Mouse (Mus musculus) forebrain, embryonic 10.5 days (tissue): ENCODE results near the gene Sesn2. TPM values are rescaled to one million over a fixed set of nuclear protein-coding genes. Genes with fewer than 3 reads are reported as not detected.
"Not testable (repeated sequence)": the region's sequence is repeated elsewhere in the genome, so short reads cannot be mapped to it uniquely, and the experiment has no call there.

ENCODE experiments used
- DNase-seq: peaks from one replicate; pipeline ENCODE4 v3.0.0-alpha.2; 2017; ENCODE audit warnings: low spot score; ENCODE audit errors: extremely low spot score
- H3K27ac ChIP-seq: fragments of 300-500 bp; sonication (generic); 2 replicates; pipeline ENCODE4 v1.5.1; 2016; ENCODE audit warnings: mild to moderate bottlenecking
- H3K27me3 ChIP-seq: fragments of 300-500 bp; sonication (generic); 2 replicates; pipeline ENCODE4 v1.6.1; 2016; ENCODE audit warnings: mild to moderate bottlenecking; ENCODE audit not compliant: poor library complexity, severe bottlenecking
- H3K36me3 ChIP-seq: fragments of 300-500 bp; sonication (generic); replicated peaks from 2 replicates; pipeline ENCODE4 v1.6.1; 2016; ENCODE audit warnings: mild to moderate bottlenecking, moderate library complexity
- H3K4me1 ChIP-seq: fragments of 300-500 bp; sonication (generic); 2 replicates; pipeline ENCODE4 v1.6.1; 2016
- H3K4me3 ChIP-seq: fragments of 300-500 bp; sonication (generic); 2 replicates; pipeline ENCODE4 v1.5.1; 2016; ENCODE audit warnings: mild to moderate bottlenecking, moderate library complexity
- H3K9me3 ChIP-seq: fragments of 300-500 bp; sonication (generic); 2 replicates; pipeline ENCODE4 v1.6.1; 2016; ENCODE audit warnings: mild to moderate bottlenecking, moderate library complexity
- WGBS: fragments of 180-500 bp; shearing (Covaris S2); methylation state at CpG from one replicate; pipeline ENCODE4 v1.1.7; 2016; 5-methylcytosine and 5-hydroxymethylcytosine counted together
- polyA plus RNA-seq: library from polyadenylated mRNA; unstranded; fragments of >200 nt; fragmentation: Nextera tagmentation; extraction: Ambion mirVana; gene quantifications from 2 replicates; pipeline ENCODE4 v1.2.1, GENCODE M21; 2016

Gene Sesn2
- polyA plus RNA-seq = 12.0 and 13.5 TPM in 2 replicates

- H3K4me1 ChIP-seq = peaks cover 60% of the 10 kb centered on the region
Measured at GRCm38 (mm10) chr4:132510352-132510798, at the start of gene Sesn2. Gene Sesn2, minus strand, starts transcription at chr4:132510501.

GRCm38 (mm10) chr4:132555550-132555949 is 45.2 kb upstream of the Sesn2 start:
- H3K4me1 ChIP-seq, H3K27me3 ChIP-seq, H3K4me3 ChIP-seq, DNase-seq, H3K9me3 ChIP-seq, H3K27ac ChIP-seq: not testable (repeated sequence)
- 94% methylated on average over 7 of the region's 7 CpGs for WGBS
- H3K36me3 ChIP-seq = peaks cover 47% of the 10 kb centered on the region

More at GRCm38 (mm10) chr4:132510352-132510798, at the start of gene Sesn2:
- under 1% methylated on average over 32 of the region's 32 CpGs for WGBS
- Histone ChIP-seq H3K27me3 (peaks cover 14% of the 10 kb centered on the region; the same call in 1 of the 2 replicates), H3K4me3 (peak within 1 kb of the TSS; percentile 88), H3K27ac (peak within 1 kb of the TSS; percentile 88), H3K9me3 (no peaks in the 10 kb centered on the region), H3K36me3 (no peaks in the 10 kb centered on the region)
- peak; percentile 96 for DNase-seq

GRCm38 (mm10) chr4:132554653-132555052 is 44.4 kb upstream of the Sesn2 start:
- 86% methylated on average over 8 of the region's 8 CpGs for WGBS
- H3K36me3 ChIP-seq = peaks cover 56% of the 10 kb centered on the region

DNA sequence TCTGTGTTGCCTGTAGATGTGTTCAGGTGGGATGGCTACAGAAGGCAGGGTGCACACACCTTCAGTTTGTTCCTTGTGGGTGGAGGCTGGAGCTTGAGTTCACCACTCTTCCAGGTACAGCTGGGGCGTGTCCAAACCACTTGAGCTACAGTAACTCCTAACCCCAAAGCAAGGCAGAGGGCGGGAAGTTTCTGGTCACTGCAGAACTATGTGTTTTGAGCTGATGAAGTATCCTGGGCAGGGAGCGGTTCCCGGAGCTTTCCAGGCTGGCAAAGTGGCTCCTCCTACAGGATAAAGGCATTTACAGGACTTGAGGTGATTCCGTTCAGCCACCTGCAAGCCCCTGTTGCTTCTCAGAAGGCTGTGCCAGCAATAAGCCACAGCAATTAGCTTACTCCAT is 43.9 kb upstream of the Sesn2 start:
- no peak for DNase-seq
- 78% methylated on average over 5 of the region's 5 CpGs for WGBS

More at GRCm38 (mm10) chr4:132554653-132555052, 44.4 kb upstream of the Sesn2 start:
- Histone ChIP-seq H3K4me1 (no peaks in the 10 kb centered on the region), H3K4me3 (no peak overlapping the region), H3K27ac (no peak overlapping the region), H3K9me3 (no peaks in the 10 kb centered on the region), H3K27me3 (no peaks in the 10 kb centered on the region)
- DNase-seq = no peak

GRCm38 (mm10) chr4:132545851-132546250 is 35.5 kb upstream of the Sesn2 start:
- no peak overlapping the region for H3K4me3 ChIP-seq
- DNase-seq = peak; percentile 52
- 62% methylated on average over 8 of the region's 8 CpGs for WGBS
- no peak overlapping the region for H3K27ac ChIP-seq
- no peaks in the 10 kb centered on the region for H3K9me3 ChIP-seq
- H3K4me1 ChIP-seq = no peaks in the 10 kb centered on the region
- peaks cover 100% of the 10 kb centered on the region for H3K36me3 ChIP-seq
- H3K27me3 ChIP-seq = no peaks in the 10 kb centered on the region

More for the DNA sequence above, 43.9 kb upstream of the Sesn2 start:
- Histone ChIP-seq H3K27me3 (no peaks in the 10 kb centered on the region), H3K4me3 (no peak overlapping the region), H3K9me3 (no peaks in the 10 kb centered on the region), H3K27ac (no peak overlapping the region), H3K4me1 (no peaks in the 10 kb centered on the region), H3K36me3 (peaks cover 60% of the 10 kb centered on the region)

DNA sequence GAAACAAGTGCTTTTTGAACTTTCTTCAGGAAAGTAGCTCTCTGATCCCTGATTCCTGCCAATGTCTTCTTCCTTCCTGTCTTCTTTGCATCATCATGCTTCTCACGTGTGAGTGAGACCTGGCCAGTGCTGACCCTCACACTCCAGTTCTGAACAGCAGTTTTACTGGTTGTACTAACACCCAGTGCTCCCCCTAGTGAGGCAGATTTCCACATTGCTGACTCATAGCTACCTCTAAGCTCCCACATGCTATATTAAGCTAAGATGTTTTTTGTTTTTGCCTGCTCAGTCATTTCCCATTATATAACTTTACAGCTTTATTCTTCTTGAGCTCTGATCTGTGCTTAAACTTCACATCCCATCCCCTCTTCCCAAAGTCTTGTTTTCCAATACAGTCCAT is 32.4 kb upstream of the Sesn2 start:
- H3K36me3 ChIP-seq = peaks cover 97% of the 10 kb centered on the region
- 71% methylated on average over 1 of the region's 1 CpGs for WGBS
- DNase-seq = no peak

DNA sequence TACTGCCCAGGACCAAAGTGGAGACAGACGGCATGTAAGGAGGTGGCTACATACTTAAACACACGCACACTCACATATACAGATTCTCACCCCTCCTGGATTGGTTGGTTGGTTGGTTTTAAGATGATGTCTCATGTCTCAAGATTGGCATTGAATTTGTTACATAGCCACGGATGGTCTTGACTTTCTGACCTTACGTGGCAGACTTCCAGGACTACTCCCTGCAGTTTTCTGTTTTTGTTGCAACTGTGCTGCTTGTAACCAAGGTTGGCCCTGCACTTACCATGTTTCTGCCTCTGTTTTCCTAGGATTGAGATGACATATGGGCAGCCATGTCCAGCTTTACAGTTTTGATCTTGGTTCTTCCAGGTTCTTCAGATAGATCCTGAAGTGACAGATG is 31.1 kb upstream of the Sesn2 start:
- peaks cover 93% of the 10 kb centered on the region for H3K36me3 ChIP-seq
- no peak overlapping the region for H3K4me3 ChIP-seq
- H3K9me3 ChIP-seq = no peaks in the 10 kb centered on the region
- 94% methylated on average over 4 of the region's 4 CpGs for WGBS
- H3K4me1 ChIP-seq = peaks cover 14% of the 10 kb centered on the region
- DNase-seq = no peak
- H3K27ac ChIP-seq = no peak overlapping the region
- no peaks in the 10 kb centered on the region for H3K27me3 ChIP-seq

More for the DNA sequence above, 32.4 kb upstream of the Sesn2 start:
- no peaks in the 10 kb centered on the region for H3K9me3 ChIP-seq
- H3K27ac ChIP-seq = no peak overlapping the region
- no peak overlapping the region for H3K4me3 ChIP-seq
- peaks cover under 1% of the 10 kb centered on the region; the same call in 1 of the 2 replicates for H3K4me1 ChIP-seq
- no peaks in the 10 kb centered on the region for H3K27me3 ChIP-seq

DNA sequence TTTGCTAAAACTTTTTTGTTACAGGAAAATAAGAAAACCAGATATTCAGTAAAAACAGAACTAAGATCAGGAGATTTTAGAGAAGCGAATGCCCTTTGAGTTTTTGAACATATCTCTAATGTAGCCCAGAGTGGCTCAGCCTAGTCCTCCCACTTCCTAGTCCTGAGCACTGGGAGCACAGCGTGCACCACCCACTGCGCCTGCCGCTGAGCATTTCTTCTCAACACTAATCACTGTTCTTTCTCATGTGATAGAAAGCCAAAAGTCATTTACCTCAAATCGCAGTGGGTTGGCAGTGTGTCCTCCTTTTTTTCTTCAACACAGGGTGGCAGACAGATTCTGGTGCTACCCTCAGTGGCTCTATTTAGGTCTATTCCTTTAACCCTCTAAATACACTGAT is 29.2 kb upstream of the Sesn2 start:
- WGBS = 98% methylated on average over 5 of the region's 5 CpGs
- H3K27me3 ChIP-seq = no peaks in the 10 kb centered on the region
- H3K36me3 ChIP-seq = peaks cover 74% of the 10 kb centered on the region
- H3K4me1 ChIP-seq = peaks cover 27% of the 10 kb centered on the region
- no peak overlapping the region for H3K4me3 ChIP-seq
- H3K9me3 ChIP-seq = no peaks in the 10 kb centered on the region
- no peak for DNase-seq
- H3K27ac ChIP-seq = no peak overlapping the region

DNA sequence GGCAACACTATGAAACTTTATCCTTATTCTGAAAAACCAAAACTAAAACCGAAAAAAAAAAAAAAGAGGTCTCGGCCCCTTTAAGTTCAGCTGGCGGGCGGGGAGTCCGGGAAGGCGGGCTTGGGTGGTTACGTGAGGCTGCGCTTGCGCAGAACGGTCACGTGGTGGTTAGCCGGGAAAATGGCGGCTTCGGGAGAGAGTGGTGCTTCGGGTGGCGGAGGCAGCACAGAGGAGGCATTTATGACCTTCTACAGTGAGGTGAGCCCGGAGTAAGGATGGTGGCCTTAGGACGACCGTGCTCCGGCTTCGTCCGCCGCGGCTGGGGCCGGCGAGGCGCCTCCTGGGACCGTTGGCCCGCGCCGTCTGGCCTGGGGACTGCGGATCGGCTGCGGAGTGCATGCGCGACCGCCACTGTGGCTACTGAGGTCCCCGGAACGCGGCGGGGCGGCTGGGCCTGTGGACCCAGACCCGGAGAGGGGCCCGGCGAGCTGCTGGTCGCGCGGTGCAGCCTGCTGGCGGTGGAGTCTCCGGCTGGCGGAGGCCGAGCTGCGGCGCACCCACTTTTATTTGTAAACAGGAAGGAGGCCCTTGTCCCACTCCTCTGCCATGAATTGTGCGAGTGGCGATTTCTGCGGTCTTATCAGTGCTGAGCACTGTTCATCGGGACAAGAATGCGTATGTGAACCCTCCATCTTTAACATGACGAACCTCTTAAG is 25.3 kb upstream of the Sesn2 start, which contains the start of gene Dnajc8:
Gene Dnajc8 (plus strand): TSS at position 145 of the 716 bp plus-strand sequence.
- WGBS = under 1% methylated on average over 60 of the region's 60 CpGs
- Histone ChIP-seq H3K4me3 (peak within 1 kb of the TSS; percentile 100), H3K9me3 (no peaks in the 10 kb centered on the region)

DNA sequence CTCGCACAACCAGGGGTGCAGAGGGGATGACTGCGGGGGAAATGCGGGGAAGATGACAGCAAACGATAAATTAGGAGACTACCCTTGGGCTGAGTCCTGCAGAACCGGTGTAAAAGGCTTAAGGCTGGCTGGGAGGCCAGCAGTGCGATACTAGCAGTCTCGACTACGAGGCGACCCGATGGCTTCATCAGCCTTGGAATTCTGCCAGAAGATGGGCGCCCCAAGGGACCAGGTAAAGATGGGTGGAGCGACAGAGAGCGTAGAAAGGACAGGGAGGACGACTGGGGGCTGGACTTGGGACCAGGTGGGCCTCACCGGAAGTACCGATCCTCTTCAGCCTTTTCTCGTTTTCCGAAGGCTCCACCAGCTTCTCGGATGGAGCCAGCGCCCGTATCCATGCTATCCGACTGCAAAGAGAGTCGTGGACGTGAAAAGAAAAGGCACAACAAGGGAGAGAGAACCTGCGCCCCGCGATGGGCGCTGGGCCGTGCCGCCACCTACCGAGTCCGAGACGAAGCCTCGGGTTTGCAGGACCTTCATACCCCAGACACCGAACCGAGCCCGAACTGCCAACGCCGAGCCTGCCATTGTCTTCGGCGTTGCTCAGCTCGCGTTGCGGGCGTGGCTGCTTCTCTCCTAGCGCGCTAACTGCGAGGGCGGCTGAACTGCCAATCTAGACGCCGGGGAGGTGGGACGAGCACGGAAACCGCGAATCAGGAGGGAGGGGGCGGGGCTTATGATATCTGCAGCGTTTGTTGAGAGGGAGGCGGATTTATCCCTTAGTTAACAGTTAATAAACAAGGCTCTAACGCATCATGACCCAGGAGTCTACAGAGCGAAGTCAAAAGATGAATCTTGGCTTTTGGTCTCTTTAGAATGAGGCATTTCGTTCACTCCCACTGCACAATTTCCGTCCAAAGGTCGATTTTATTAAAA is 22.9 kb upstream of the Sesn2 start, which contains the start of gene Atpif1:
Gene Atpif1 (minus strand): TSS at position 679 of the 936 bp plus-strand sequence.
- Histone ChIP-seq H3K27me3 (no peaks in the 10 kb centered on the region), H3K36me3 (peaks cover 47% of the 10 kb centered on the region), H3K27ac (peak within 1 kb of the TSS; percentile 97), H3K4me3 (peak within 1 kb of the TSS; percentile 100), H3K4me1 (peaks cover 51% of the 10 kb centered on the region), H3K9me3 (no peaks in the 10 kb centered on the region)
- under 1% methylated on average over 63 of the region's 63 CpGs for WGBS
- peak; percentile 92 for DNase-seq

More for the DNA sequence above, 25.3 kb upstream of the Sesn2 start, which contains the start of gene Dnajc8:
- peak; percentile 95 for DNase-seq
- Histone ChIP-seq H3K4me1 (peaks cover 51% of the 10 kb centered on the region), H3K27me3 (no peaks in the 10 kb centered on the region), H3K27ac (peak within 1 kb of the TSS; percentile 96), H3K36me3 (peaks cover 48% of the 10 kb centered on the region)

GRCm38 (mm10) chr4:132532496-132532895 is 22.2 kb upstream of the Sesn2 start:
- Histone ChIP-seq H3K27me3 (no peaks in the 10 kb centered on the region), H3K27ac (peak overlapping the region; percentile 97), H3K4me1 (peaks cover 48% of the 10 kb centered on the region), H3K9me3 (no peaks in the 10 kb centered on the region), H3K4me3 (peak overlapping the region; percentile 100), H3K36me3 (peaks cover 40% of the 10 kb centered on the region)
- 47% methylated on average over 5 of the region's 5 CpGs for WGBS
- no peak for DNase-seq

DNA sequence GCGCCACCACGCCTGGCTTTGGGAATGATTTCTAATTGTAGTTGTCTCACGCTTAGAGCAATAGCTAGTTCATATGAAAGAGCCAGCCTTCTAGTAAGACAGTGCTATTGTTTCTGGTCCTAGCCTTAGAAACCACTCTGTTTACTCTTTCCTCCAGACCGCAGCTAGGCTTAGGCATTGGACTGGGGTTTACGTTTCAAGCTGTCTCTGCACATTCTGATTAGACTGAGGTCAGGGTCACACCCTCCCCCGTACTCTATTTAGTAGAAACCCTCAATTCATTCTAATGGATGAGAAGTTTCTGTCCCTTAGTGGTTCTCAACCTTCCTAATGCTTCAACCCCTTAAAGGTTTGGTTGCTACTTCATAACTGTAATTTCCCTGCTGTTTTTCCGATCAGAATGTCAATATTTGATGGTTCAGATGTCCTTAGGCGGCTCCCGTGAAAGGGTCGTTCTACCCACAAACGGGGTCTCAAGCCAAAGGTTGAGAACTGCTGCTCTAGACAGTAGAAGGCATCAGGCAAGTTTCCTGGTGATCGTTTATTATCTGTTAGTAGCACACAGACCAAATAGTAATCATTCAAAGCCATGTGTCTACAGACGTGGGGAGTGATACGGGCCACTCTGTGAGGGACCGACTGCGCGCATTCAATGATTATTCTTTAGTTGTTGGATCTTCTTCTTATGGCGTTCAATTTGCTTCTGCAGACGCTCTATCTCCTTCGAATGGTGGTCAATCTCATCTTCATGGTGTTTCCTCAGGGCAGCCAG is 19.9 kb upstream of the Sesn2 start:
- no peaks in the 10 kb centered on the region for H3K9me3 ChIP-seq
- H3K27me3 ChIP-seq = no peaks in the 10 kb centered on the region
- WGBS = 95% methylated on average over 20 of the region's 20 CpGs
- no peak overlapping the region for H3K27ac ChIP-seq
- DNase-seq = no peak
- peaks cover 33% of the 10 kb centered on the region for H3K36me3 ChIP-seq
- H3K4me1 ChIP-seq = peaks cover 32% of the 10 kb centered on the region
- H3K4me3 ChIP-seq = no peak overlapping the region
